In the genomic region with DNA sequence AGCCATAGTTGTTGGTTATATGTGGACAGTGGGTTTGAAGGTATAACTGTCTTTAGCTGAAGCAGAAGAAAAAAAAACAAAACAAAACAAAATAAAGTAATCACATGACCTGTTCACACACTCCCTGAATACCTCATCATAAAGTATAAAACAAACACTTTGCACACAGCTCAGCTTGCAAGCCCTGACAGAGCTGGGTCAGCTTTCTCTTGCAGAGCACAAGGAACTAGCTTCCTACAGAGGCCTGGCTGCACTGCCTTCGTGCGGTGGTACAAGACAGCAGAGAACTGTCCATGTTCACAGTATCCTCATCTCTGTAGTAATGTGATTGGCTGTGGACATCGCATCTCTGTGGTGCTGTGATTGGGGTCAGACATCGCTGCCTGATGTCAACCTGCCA, we compare ENCODE assay signal across 1 mouse cellular context. TPM values are rescaled to one million over a fixed set of nuclear protein-coding genes. Genes with fewer than 3 reads are reported as not detected.
"Had no signal": no experiment of that assay in that cellular context is flagged by ENCODE, and none has a peak within 500 bp of the region (broad histone marks: within the 10 kb centered on the region; RNA-seq: fewer than 3 reads in every experiment).

No protein-coding gene starts in this region.

RNA-seq across cellular contexts. Expression of gene Sytl3, which starts 28.5 kb away (rescaled TPM):
- polyA plus RNA-seq: neural tube, embryonic 11.5 days had no signal
